Mouse (Mus musculus): ENCODE measurements at regions not wholly inside any gene's neighbourhood (a gene's known extent, or its start where the extent isn't known, plus 50 kb on each side); places are given as distances from the start of the nearest gene placed in this dataset.

DNA sequence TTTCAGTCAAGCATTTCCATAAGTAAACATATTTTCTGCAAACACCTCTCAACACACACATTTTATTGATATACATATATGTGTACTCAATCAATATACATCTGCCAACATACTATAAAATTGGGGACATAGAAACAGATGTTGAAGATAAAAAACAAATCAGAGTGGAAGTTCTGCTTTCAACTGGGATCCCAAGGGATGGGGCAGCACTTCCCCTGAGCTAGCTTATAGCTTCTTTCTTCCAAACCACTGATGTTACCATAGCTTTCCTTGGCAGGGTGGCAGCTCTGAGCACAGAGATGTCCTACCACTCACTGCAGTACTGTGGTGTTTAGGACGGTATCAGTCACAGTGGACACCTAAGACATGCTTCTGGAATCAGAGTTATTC is 75.4 kb upstream of the Lnx1 start:
- no peaks in the 10 kb centered on the region for H3K27me3 ChIP-seq (ENCODE audit: control insufficient read depth, insufficient read depth, low read length)
- WGBS = 89% methylated on average over 1 of the region's 1 CpGs
- H3K4me1 ChIP-seq (ENCODE audit: control insufficient read depth, insufficient read depth, insufficient read length, low read length) = no peaks in the 10 kb centered on the region
- no peak overlapping the region for H3K4me3 ChIP-seq (ENCODE audit: low read depth, low read length)
- no peaks in the 10 kb centered on the region for H3K36me3 ChIP-seq (ENCODE audit: control insufficient read depth, insufficient read depth, low read length)
- TF ChIP-seq POLR2A (IDR thresholded peaks at IDR 0.05; ENCODE audit: low read depth, low read length) (no peak), CTCF (IDR thresholded peaks at IDR 0.05; ENCODE audit: extremely low read depth, insufficient read length, insufficient replicate concordance, low read depth, low read length) (no peak)
- H3K27ac ChIP-seq (ENCODE audit: insufficient read depth, low read depth, low read length) = no peak overlapping the region

DNA sequence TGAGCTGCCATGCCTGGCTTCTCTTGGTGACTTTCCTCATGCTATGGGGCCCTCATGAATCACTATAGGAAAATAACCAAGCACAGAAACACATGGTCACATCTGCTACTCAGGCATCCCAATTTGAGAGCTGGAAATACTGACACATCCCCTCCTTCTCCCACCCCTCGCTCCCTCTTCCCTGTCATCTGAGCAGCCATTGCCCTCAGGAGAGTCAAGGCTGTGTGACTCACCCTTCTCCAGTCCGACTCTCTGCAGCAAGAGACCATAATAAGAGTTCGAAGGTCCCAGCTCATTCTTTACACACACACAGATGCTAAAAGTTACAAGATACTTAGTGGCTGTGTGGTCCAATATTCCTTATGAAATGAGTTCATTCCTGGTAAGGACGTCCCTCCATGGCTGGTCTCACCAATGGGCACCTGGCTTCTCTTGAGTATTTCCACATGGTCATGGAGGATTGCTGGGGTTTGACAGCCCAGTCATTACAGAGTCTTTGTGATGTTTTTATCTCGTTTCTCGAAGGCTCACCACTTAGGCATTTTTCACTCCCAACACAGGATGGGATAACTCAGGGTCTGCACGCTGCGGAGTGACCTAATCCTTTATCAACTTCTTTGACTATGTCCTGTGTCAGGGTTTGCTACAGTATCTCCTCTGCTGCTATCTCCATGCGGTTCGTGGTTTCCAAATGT is 74.8 kb upstream of the Lnx1 start:
- Histone ChIP-seq H3K27me3 (ENCODE audit: control insufficient read depth, insufficient read depth, low read length) (no peaks in the 10 kb centered on the region), H3K27ac (ENCODE audit: insufficient read depth, low read depth, low read length) (no peak overlapping the region), H3K4me3 (ENCODE audit: low read depth, low read length) (no peak overlapping the region), H3K4me1 (ENCODE audit: control insufficient read depth, insufficient read depth, insufficient read length, low read length) (no peaks in the 10 kb centered on the region), H3K36me3 (ENCODE audit: control insufficient read depth, insufficient read depth, low read length) (no peaks in the 10 kb centered on the region)
- TF ChIP-seq POLR2A (IDR thresholded peaks at IDR 0.05; ENCODE audit: low read depth, low read length) (no peak), CTCF (IDR thresholded peaks at IDR 0.05; ENCODE audit: extremely low read depth, insufficient read length, insufficient replicate concordance, low read depth, low read length) (no peak)
- WGBS = 62% methylated on average over 10 of the region's 10 CpGs

- 73% methylated on average over 3 of the region's 3 CpGs for WGBS
- no peak for TF ChIP-seq POLR2A (IDR thresholded peaks at IDR 0.05; ENCODE audit: low read depth, low read length)
- TF ChIP-seq CTCF (IDR thresholded peaks at IDR 0.05; ENCODE audit: extremely low read depth, insufficient read length, insufficient replicate concordance, low read depth, low read length) = no peak
- Histone ChIP-seq H3K4me3 (ENCODE audit: low read depth, low read length) (no peak overlapping the region), H3K4me1 (ENCODE audit: control insufficient read depth, insufficient read depth, insufficient read length, low read length) (no peaks in the 10 kb centered on the region), H3K27me3 (ENCODE audit: control insufficient read depth, insufficient read depth, low read length) (no peaks in the 10 kb centered on the region), H3K27ac (ENCODE audit: insufficient read depth, low read depth, low read length) (no peak overlapping the region), H3K36me3 (ENCODE audit: control insufficient read depth, insufficient read depth, low read length) (no peaks in the 10 kb centered on the region)
These were observed 73.4 kb upstream of the Lnx1 start for GRCm38 (mm10) chr5:74776081-74776480.

DNA sequence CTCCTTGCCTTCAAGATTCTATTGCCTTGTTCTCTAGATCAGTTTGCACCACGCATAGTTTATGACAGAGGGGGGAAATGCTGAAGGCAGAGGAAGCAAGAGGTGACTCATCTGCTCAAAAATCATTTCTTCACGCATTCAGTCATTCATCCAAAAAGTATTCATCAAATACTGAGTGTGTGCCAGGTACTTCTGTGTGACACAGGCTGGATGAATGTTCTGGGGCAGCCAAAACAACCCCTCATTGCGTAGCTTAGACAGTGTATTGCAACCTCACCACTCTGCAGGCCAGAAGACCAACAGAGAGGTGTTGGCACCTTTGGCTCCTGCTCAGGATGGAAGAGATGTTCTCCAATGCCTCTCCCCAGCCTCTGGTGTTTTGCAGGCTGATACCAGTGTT is 72.9 kb upstream of the Lnx1 start:
- TF ChIP-seq POLR2A (IDR thresholded peaks at IDR 0.05; ENCODE audit: low read depth, low read length) = no peak
- TF ChIP-seq CTCF (IDR thresholded peaks at IDR 0.05; ENCODE audit: extremely low read depth, insufficient read length, insufficient replicate concordance, low read depth, low read length) = no peak

GRCm38 (mm10) chr5:74773558-74774429 is 71.1 kb upstream of the Lnx1 start:
- Histone ChIP-seq H3K27me3 (ENCODE audit: control insufficient read depth, insufficient read depth, low read length) (no peaks in the 10 kb centered on the region), H3K4me3 (ENCODE audit: low read depth, low read length) (no peak overlapping the region), H3K4me1 (ENCODE audit: control insufficient read depth, insufficient read depth, insufficient read length, low read length) (no peaks in the 10 kb centered on the region), H3K27ac (ENCODE audit: insufficient read depth, low read depth, low read length) (no peak overlapping the region), H3K36me3 (ENCODE audit: control insufficient read depth, insufficient read depth, low read length) (no peaks in the 10 kb centered on the region)
- 83% methylated on average over 14 of the region's 14 CpGs for WGBS
- TF ChIP-seq CTCF (IDR thresholded peaks at IDR 0.05; ENCODE audit: extremely low read depth, insufficient read length, insufficient replicate concordance, low read depth, low read length) (no peak), POLR2A (IDR thresholded peaks at IDR 0.05; ENCODE audit: low read depth, low read length) (no peak)

More for the DNA sequence above, 72.9 kb upstream of the Lnx1 start:
- WGBS = 67% methylated on average over 3 of the region's 3 CpGs
- no peaks in the 10 kb centered on the region for H3K27me3 ChIP-seq (ENCODE audit: control insufficient read depth, insufficient read depth, low read length)
- no peak overlapping the region for H3K4me3 ChIP-seq (ENCODE audit: low read depth, low read length)
- no peak overlapping the region for H3K27ac ChIP-seq (ENCODE audit: insufficient read depth, low read depth, low read length)
- H3K4me1 ChIP-seq (ENCODE audit: control insufficient read depth, insufficient read depth, insufficient read length, low read length) = no peaks in the 10 kb centered on the region
- no peaks in the 10 kb centered on the region for H3K36me3 ChIP-seq (ENCODE audit: control insufficient read depth, insufficient read depth, low read length)

DNA sequence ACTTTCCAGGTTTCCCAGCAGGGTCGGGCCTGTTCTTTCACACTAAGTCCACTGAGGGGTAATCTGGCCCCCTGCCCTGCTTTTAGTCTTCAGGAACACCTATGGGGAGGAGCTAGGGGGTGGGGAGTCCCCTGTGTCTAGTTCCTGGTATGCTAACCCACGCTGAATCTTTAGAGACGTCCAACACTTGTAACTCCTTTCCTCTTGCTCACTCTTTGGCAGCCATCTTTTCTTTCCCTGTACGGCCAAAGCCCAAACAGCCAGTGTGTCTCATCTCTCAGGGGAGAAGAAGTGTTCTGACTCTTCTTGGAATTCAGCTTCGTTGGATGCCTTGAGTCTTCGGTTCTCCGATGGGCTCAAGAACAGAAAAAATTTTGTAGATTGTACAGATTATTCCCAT is 68.4 kb upstream of the Lnx1 start:
- TF ChIP-seq CTCF (IDR thresholded peaks at IDR 0.05; ENCODE audit: extremely low read depth, insufficient read length, insufficient replicate concordance, low read depth, low read length) (no peak), POLR2A (IDR thresholded peaks at IDR 0.05; ENCODE audit: low read depth, low read length) (no peak)
- H3K4me1 ChIP-seq (ENCODE audit: control insufficient read depth, insufficient read depth, insufficient read length, low read length) = no peaks in the 10 kb centered on the region
- H3K36me3 ChIP-seq (ENCODE audit: control insufficient read depth, insufficient read depth, low read length) = no peaks in the 10 kb centered on the region
- WGBS = 74% methylated on average over 7 of the region's 7 CpGs
- no peaks in the 10 kb centered on the region for H3K27me3 ChIP-seq (ENCODE audit: control insufficient read depth, insufficient read depth, low read length)
- H3K4me3 ChIP-seq (ENCODE audit: low read depth, low read length) = no peak overlapping the region
- no peak overlapping the region for H3K27ac ChIP-seq (ENCODE audit: insufficient read depth, low read depth, low read length)

DNA sequence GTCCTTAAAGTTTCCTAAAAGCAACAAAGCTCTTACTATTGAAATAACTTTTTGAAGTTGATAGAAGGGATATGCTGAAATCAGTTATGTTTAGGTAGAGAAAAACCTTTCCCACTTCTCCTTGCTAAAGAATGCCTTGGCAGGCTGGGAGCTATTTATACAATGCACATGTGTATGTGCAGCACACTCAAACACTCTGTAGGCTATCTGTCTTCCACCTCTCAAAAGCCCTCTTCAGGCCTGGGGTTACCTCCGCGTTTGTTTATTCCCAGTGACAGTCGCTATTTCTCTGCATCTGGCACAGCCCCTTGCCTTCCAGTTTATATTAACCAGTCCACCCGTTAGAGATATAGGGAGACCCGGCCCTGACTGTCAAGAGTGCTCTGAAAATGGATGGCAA is 66.3 kb upstream of the Lnx1 start:
- no peak for TF ChIP-seq CTCF (IDR thresholded peaks at IDR 0.05; ENCODE audit: extremely low read depth, insufficient read length, insufficient replicate concordance, low read depth, low read length)
- no peak for TF ChIP-seq POLR2A (IDR thresholded peaks at IDR 0.05; ENCODE audit: low read depth, low read length)
- WGBS = 50% methylated on average over 5 of the region's 5 CpGs

More for the DNA sequence above, 66.3 kb upstream of the Lnx1 start:
- Histone ChIP-seq H3K4me3 (ENCODE audit: low read depth, low read length) (no peak overlapping the region), H3K4me1 (ENCODE audit: control insufficient read depth, insufficient read depth, insufficient read length, low read length) (no peaks in the 10 kb centered on the region), H3K27me3 (ENCODE audit: control insufficient read depth, insufficient read depth, low read length) (no peaks in the 10 kb centered on the region), H3K27ac (ENCODE audit: insufficient read depth, low read depth, low read length) (no peak overlapping the region), H3K36me3 (ENCODE audit: control insufficient read depth, insufficient read depth, low read length) (no peaks in the 10 kb centered on the region)

Measured in small intestine, adult 2 months (tissue).